Mouse (Mus musculus) G1E (cell line): ENCODE measurements at regions not wholly inside any gene's neighbourhood (a gene's known extent, or its start where the extent isn't known, plus 50 kb on each side); places are given as distances from the start of the nearest gene placed in this dataset.

Experiments used
- CTCF ChIP-seq: IDR thresholded peaks from 2 replicates; pipeline ENCODE4 v1.5.1; 2012; ENCODE audit warnings: low read depth, low read length, inconsistent platforms, mixed read lengths
- GATA1 ChIP-seq: IDR thresholded peaks from 2 replicates; pipeline ENCODE4 v1.6.1; 2012; ENCODE audit warnings: borderline replicate concordance, low read length, inconsistent platforms, mixed read lengths
- POLR2AphosphoS5 ChIP-seq: IDR thresholded peaks from 2 replicates; pipeline ENCODE4 v1.6.1; 2012; ENCODE audit warnings: low read depth, low read length, inconsistent platforms; ENCODE audit not compliant: insufficient replicate concordance

GRCm38 (mm10) chr8:113454022-113454421, 181.4 kb upstream of the Mon1b start:
- TF ChIP-seq CTCF (no peak), GATA1 (no peak), POLR2AphosphoS5 (no peak)
